Mouse (Mus musculus): ENCODE results near the gene Cdc42ep3.

Cdc42ep3 gene

DNA sequence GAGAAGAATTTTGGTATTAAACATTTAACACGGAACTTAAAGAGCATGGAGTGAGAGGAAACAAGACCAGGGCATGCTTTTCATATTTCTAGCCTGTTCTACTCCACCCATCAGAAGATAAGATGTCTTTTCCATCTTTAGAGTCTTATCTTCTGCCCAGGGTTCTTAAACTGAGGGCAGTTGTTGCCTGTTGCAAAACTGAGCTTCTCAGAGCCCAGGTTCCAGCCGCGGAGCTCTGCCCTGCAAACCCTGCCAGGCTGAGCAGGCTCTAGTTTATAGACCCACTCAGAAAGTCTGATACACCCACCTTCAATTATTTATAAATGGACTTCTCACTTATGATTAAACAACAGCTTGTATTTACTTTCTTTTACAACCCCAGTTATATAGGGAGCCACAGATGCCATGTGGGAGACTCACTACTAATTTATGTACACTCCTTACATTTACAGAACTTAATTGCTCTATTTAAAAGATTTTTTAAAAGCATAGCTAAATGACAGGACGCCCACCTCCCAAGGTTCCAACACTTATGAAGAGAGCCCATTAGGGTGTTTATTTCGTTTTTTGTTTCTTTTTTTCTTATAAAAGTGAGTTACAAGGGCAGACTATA, 11.5 kb downstream of the Cdc42ep3 start:
- in situ Hi-C loops (cut with MboI): no loop called here

DNA sequence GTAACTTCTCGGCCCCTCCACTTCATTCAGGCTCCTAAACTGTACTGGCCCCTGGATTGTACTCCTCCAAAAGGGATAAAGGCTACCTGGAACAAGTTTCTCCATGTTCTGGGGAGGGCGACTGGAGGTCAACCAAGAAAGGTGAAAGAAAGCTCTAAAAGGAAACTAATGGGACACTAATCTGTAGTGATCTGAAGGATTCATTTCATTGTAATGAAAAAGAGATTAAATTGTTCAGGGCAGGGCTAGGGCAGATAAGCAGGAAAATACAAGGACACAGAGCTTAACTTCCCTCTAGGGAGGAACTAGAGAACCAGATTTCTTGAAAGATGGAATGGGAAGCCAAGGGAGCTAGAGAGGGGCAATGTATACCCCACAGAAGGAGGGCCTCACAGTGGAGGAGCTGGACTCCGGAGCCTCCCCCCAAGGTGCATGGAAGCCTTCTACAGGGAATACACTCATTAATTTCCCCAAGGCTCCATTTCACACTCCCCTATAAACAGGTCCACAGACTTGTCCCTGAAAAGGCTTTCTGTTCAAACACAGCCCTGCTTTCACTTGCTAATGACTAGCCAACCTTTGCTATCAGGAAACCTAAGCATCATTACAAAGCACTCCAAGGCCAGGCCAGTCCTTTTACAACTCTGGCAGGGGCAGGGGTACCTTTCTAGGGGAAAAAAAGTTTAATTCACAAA, 12.1 kb downstream of the Cdc42ep3 start:
- in situ Hi-C loops (cut with MboI): no loop called here

DNA sequence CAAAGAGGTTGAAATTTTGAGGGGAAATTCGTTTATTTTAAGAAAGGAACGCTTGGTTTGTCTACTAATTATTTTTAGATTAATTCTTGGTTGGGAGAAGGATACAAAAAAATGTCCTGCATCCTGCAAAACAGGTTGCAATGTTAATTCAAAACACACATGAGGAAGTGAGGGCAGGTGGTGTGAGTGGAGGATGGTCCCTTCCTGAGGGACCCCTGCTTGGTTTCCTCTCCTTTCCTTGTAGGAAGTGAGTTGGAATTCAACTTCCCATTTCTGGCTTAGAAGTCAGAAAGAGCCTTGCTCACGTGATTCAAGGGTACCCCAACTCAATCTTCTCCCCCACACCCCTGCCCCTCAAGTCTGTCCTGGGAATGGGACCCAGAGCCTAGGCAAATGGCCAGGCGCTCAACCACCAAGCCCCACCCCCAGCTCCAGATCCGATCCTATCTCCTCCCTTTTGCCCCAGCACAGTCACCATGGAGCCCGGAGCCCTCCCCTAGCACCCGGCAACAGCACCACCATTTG, 12.9 kb downstream of the Cdc42ep3 start:
- in situ Hi-C loops (cut with MboI): no loop called here

DNA sequence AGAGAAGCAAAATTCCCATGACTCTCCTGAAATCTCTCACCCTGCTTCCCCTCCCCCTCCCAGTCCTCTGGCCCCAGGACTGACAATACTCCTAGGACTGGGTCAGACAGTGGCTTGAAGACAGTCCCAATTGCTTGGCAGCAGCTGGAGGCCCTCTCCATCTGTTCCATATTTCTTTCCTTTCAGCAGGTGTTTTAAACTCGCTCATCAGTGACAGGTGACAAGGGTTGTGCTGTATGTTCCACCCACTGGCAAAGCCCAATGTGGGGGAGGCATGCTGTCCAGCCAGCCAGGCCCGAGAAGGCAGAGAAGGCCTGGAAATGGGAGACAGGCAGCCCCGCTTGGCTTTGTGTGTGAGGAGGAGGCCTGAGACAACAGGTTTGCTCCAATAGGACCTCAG, 17.4 kb downstream of the Cdc42ep3 start:
- in situ Hi-C loops (cut with MboI): no loop called here

GRCm38 (mm10) chr17:79334701-79335100, 20.2 kb downstream of the Cdc42ep3 start:
- in situ Hi-C loops (cut with MboI): no loop called here

GRCm38 (mm10) chr17:79333650-79334049, 21.2 kb downstream of the Cdc42ep3 start:
- in situ Hi-C loops (cut with MboI): no loop called here

GRCm38 (mm10) chr17:79332864-79333263, 22.0 kb downstream of the Cdc42ep3 start:
- in situ Hi-C loops (cut with MboI): no loop called here

DNA sequence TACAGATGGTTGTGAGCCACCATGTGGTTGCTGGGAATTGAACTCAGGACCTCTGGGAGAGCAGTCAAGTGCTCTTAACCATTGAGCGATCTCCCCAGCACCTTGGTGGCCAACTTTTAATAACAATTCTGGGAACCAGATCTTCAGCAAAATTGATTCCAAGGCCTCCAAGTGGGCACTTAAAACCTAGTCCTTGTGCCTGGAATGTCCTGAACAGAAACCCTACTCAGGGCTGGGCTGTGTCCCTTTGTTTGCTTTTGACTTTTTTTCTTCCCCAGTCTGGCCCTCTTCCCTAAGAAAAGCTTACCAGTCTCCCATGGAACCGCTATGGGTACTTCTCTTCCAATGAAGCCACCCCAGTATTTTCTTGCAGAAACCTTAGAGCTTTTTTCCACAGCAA, 24.5 kb downstream of the Cdc42ep3 start:
- in situ Hi-C loops (cut with MboI): no loop called here

DNA sequence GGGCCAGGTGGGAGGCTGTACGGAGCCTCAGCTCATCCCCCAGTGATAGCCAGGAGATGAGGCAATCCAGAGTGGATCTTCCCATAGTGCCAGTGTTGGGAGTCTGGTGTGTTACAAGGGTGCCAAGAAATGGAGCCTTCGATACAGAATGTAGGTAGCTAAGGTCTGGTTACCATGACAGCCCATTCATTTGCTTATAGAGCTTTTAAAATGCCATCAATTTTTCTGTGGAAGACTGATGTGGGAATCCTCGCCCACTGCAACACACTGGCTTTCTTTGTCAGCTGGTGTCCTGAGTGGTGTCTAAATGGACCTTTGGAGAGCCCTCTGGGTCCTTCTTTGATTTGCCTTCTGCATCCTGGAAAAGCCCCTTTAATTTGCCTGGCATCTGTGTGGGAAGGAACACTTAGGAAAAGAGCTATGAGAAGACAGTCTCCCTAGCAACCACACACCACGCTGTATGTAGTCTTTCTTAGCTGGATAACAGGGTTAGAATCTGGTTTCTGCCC, 28.0 kb downstream of the Cdc42ep3 start:
- in situ Hi-C loops (cut with MboI): no loop called here

DNA sequence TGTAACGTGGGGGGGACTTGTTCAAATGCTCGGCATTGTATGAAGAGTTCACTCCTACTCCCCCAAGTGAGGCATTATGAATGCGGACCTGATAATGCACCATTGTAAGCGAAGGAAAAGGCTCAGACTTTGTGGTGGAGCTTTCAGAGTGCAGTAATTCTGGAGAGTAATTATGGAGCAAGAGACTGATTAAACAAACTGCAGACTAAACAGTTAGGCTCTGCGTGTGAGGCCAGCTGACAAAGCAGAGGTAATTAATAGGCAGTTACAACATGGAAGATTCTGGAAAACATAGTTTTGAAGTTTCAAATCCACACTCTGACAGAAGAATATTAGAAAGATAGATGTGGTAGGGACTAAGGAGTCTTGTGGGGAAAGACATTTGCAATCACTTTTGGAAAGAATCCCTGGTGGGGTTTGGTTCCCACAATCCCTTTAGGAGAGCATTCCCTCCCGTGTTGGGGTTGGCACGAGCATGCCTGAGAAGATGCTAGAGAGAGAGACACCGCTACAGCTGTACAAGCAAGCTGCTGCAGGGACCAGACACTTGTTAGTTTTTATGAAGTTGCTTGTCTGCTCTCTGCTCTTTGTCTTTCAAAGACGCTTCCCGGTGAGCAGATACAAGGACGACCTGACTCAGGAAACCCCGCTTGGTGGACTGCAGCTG, 37.7 kb downstream of the Cdc42ep3 start:
- in situ Hi-C loops (cut with MboI): no loop called here

GRCm38 (mm10) chr17:79315415-79316094, 39.3 kb downstream of the Cdc42ep3 start:
- in situ Hi-C loops (cut with MboI): no loop called here

DNA sequence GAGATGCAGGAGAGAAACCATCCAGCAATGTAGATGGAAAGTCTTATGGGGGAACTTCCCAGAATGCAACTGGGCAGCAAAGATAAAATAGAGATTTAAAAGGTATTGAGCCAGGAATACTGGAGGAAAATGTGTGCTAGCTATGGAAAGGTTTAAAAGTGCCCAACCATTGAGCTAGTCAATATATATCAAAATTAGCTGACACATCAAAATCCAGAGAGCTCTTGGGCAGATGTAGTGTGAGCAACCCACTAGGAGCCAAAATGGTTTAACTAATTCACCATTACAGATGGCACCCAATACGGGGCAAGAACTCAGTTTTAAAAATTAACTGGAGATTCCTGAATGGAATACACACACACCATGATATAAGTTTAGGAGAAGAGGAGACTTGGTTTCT, 44.4 kb downstream of the Cdc42ep3 start:
- in situ Hi-C loops (cut with MboI): no loop called here

GRCm38 (mm10) chr17:79309506-79309905, 45.4 kb downstream of the Cdc42ep3 start:
- in situ Hi-C loops (cut with MboI): no loop called here

DNA sequence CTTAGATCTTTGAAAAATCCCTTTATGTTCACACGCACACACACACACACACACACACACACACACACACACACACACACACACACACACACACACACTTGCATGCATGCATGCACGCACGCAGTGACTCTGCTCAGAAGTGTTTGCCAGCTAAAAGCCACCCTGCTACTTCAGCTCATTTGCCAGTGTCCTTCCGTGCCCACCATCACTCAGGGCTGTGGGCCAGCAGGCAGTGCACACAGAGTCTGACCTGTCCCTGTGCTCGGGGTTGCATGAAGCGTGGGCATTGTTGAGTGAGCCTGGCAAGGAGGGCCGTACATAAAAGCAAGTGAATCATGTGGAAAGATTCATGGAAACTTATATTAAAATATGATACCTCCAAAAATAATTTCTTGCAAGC, 49.2 kb downstream of the Cdc42ep3 start:
- in situ Hi-C loops (cut with MboI): no loop called here

DNA sequence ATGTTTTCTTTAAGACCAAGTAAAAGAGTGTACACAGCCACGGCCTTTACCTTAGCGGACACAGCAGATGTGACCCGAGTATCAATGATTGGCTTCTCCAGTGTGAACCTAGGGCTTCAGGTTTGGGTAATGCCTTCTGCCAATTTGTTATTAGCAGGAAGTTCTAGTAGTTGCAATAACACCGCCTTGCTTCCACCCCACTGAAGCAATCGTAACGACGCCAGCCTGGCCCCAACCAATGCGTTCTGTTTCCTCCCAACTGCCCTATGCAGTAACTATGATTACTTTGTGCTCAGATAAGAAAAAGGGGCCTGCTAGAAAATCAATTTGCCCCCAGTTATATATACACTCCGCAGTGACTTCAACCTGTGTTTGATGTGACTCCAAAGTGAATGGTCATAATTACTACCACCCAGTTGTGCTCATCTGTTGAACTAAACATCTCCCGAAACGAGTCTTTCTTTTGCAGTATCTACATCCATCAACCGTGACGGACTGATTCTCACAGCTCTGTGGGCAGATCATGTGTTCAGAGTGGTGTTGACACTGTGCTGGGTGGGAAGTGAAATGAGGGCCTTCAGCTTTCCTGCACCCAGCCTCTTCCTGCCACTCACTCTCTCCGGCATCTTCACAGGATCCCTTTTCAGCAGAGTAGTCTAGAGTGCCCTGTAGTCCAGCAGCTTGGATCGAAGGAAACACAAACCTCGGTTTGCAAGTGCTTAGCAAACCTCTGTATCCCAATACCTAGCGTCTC, 51.0 kb downstream of the Cdc42ep3 start:
- in situ Hi-C loops (cut with MboI): no loop called here

- in situ Hi-C loops (cut with MboI): no loop called here
These were observed 51.7 kb downstream of the Cdc42ep3 start for GRCm38 (mm10) chr17:79303238-79303637.

DNA sequence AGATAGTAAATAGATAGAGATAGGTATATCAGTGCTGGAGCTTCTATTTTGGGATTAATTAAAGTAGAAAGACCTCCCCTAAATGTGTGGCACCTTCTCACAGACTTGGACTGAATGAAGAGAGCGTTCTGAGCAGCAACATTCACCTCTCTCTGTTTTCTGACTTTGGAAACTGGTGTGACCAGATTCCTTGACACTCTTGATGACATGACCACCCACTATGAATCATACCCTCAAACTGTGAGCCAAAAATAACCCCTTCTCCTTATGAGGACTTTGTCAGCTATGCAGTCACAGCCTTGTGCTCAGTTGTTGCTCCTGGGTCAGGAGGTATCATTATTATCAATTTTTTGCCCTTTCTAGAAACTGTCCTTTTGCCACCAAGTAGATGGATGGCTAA, 55.0 kb downstream of the Cdc42ep3 start:
- in situ Hi-C loops (cut with MboI): no loop called here

- in situ Hi-C loops (cut with MboI): no loop called here
These were observed 55.9 kb downstream of the Cdc42ep3 start for GRCm38 (mm10) chr17:79298968-79299367.

DNA sequence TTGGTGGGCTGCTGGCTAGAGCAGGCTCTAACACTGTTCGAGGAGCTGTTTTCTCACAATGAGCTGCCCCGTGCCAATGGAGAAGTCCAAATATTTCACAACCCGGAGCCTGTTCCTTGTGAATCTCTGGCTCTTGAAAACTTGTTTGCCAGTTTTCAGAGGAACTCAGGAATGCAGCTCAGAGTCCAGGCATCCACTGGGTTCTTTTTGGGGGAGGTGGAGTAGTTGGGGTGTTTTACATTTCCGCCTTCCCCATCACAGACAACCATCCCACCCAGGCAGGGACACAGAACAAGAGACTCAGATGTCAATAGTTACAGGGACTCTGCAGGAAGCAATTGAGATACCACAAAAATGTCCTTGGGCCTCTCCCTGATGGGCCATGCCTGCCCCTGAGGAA, 59.0 kb downstream of the Cdc42ep3 start:
- in situ Hi-C loops (cut with MboI): no loop called here

GRCm38 (mm10) chr17:79291672-79292071, 63.2 kb downstream of the Cdc42ep3 start:
- in situ Hi-C loops (cut with MboI): no loop called here

DNA sequence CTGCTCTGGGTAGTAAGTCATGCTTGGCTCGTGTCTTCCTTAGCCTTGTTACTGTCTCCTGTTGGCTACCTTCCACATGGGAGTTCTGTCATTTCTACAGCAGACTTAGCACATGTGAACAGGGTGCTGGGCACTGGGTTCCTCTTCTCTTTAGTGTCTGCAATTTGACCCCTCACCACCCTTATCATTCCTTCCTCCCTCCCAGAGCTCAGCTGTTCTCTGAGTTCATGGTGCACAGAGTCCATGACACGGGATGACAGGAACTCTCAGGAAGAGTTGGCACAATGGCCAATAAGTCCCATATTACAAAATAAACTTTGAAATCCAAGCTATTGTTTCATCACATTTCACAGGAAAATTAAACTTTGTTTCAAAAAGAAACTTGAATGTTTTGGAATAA, 64.2 kb downstream of the Cdc42ep3 start:
- in situ Hi-C loops (cut with MboI): no loop called here

- in situ Hi-C loops (cut with MboI): no loop called here
These were observed 67.6 kb downstream of the Cdc42ep3 start for GRCm38 (mm10) chr17:79287302-79287701.

Measured in mature B cell (primary cell).